Mouse (Mus musculus) C2C12 (cell line): ENCODE results near the gene Ptprn2.

Experiments used
- CEBPB ChIP-seq: IDR thresholded peaks from one replicate; pipeline ENCODE4 v1.6.1; 2011; ENCODE audit warnings: low read depth, mild to moderate bottlenecking, control low read depth, moderate library complexity
- MAX ChIP-seq: IDR thresholded peaks from one replicate; pipeline ENCODE4 v1.6.1; 2011; ENCODE audit warnings: mild to moderate bottlenecking, control low read depth
- MYOG ChIP-seq: IDR thresholded peaks from one replicate; pipeline ENCODE4 v1.6.1; 2011; ENCODE audit not compliant: control insufficient read depth, insufficient read length; ENCODE audit errors: extremely low read depth

DNA sequence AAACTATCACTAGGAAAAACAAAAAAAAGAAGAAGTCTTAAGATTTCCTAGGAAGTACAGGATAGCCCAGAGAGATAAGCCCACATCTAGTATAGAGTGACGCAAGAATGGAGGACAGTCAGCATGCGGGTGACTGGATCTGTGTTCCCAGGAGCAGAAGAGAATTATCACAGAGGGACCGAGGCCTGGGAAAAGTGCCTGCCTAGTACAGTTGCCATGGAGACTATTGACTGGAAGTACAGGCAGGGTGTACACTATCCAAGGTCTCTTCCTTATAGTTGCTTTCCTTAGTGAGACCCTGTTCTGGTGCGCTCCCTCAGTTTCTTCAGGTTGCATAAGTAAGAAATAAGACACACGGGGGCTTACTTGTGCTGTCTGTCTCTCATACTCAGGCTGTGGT lies 112.2 kb downstream of the Ptprn2 start:
- TF ChIP-seq CEBPB (no peak), MYOG (no peak), MAX (no peak)
